Mouse (Mus musculus): ENCODE results near the gene Gm5294.

Gene Gm5294

GRCm38 (mm10) chr5:138848102-138848501, 28.2 kb downstream of the Gm5294 start:
- peak; percentile 89 to 97 for DNase-seq (ENCODE audit: inconsistent age in 2 of 2, low spot score in 1 of 2)

GRCm38 (mm10) chr5:138849682-138850461, 30.0 kb downstream of the Gm5294 start:
- peak in 1 of 2 experiments; percentile 35 for DNase-seq (ENCODE audit: inconsistent age in 2 of 2, low spot score in 1 of 2)

DNA sequence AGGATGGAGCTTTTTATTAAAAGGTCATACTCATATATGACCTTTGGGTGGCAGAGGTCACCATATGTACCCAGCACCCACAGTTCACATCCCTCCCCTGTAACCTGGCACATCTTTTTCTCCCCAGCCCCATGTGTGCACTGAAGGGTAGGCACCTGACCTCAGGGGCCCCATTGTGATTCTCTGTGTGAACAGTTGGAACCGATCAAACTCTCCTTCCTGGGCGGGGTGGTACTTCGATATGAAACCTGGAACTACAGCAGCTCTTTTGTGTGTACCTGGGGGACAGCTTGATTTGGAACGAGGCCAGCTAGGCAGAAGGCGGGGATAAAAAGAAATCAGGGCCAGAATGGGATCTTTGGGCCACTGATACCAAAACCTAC, 30.6 kb downstream of the Gm5294 start:
- no peak for DNase-seq (ENCODE audit: inconsistent age in 2 of 2, low spot score in 1 of 2)

DNA sequence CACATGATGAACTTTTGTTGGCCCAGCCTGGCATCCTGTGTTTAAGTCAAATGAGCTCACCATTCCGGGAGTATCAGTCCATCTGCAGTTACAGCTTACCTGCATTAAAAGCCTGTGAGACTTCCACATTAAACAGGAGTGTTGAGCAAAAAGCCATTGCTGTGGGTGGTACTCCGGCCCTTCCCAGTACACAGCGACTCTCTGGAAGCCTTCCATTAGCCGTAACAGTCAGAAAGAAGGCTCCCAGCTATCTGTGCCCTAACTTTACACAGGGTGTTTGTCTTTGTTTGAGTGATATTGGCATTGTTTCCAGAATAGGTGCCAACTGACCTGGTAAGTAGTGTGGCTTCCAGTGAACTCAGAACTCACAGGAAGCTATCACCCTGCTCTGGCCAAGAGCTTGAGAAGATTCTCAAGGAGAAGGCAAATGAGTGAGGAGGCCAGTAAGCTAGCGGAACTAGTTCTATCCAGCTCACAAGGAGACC, 31.5 kb downstream of the Gm5294 start:
- DNase-seq (ENCODE audit: inconsistent age in 2 of 2, low spot score in 1 of 2): no peak

GRCm38 (mm10) chr5:138852151-138852550, 32.3 kb downstream of the Gm5294 start:
- no peak for DNase-seq (ENCODE audit: inconsistent age in 2 of 2, low spot score in 1 of 2)

- DNase-seq (ENCODE audit: inconsistent age in 2 of 2, low spot score in 1 of 2): no peak
Measured at GRCm38 (mm10) chr5:138853349-138853748, 33.5 kb downstream of the Gm5294 start.

DNA sequence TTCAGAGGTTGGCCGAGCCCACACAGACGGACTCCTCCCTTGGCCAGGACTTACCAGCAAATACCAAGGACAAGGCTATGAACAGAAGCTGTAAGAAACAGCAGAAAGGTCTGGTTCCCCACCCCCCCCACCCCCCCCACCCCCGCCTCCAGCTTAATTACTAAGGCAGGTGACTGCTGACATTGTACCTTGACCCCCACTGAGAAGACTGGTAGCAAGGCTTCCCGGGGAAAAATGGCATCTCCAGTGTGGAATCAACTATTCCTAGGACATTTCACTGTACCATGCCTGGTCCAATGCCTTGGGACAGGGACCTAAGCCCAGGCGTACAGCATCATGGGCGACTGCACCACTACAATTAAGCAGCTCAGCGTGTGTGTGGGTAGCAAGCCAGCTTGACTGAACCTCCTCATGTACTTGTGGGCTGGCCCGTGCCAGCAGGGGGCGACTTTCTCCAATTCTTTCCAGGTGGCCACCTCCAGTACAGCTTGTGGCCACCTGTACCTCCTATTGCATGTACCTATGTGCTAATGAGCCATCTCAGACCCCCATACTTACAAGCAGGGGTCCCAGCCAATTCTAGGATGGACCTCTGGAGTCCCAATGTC, 37.2 kb downstream of the Gm5294 start:
- DNase-seq (ENCODE audit: inconsistent age in 2 of 2, low spot score in 1 of 2): peak; percentile 87 to 93

DNA sequence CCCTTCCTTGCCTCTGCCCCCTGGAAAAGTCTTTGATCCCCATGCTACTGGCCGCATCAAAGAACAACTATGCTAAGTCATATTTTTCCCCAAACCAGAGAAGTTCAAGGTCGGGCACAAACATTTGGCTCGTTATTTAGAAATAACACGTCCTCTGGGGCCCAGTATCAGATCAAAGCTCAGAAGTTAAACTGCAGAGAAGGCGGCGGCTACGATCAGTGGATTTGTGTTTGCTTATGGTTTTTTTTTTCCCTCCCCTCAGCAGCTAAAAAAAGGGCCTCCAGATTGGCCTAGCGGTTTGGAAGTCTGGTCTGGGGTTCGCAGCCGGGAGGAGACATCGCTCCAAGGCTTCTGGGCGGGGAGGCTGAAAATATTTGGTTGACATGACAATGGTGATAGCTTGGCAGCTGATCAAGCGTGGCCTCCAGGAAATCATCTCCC, 38.0 kb downstream of the Gm5294 start:
- peak; percentile 81 to 90 for DNase-seq (ENCODE audit: inconsistent age in 2 of 2, low spot score in 1 of 2)

DNA sequence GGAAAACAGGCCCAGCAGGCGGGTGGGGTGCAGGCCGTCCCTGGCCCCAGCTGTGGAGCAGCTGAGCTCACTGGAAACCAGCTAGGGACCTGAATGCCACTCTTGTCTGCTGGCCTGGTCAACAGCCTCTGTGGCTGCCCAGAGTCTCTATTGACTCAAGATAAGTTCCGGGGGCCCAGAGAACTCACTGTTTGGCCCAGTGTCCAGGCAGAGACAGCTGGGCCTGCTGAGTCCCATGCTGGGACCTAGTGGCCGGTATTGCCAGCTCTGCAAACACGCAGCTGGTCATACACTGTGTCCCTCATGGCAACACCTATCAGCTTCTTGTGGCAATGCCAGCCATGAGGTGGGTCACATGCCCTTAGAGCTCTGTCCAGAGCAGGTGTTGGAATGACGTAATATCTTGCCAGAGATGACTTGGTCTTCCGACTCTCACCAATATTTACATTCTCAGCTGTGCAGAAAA, 43.8 kb downstream of the Gm5294 start:
- no peak for DNase-seq (ENCODE audit: inconsistent age in 2 of 2, low spot score in 1 of 2)

DNA sequence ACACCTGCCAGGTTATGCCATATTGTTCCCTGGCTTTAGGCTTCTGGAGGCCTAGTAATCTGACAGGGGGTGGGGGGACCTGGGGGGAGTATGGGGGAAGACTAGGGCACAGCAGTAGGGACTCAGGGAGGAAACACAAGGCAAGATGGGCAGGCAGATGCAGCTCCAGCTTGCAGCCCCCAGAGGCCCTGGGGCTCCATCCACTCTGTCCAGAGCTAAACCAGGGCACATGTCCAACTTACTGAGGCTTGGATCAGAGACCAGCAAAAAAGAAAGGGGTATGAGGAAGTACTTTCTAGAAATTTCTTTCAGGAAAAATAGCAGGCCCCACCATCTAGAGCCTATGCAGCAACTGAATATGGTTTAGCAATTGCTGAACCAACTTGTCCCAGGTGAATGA, 44.3 kb downstream of the Gm5294 start:
- DNase-seq (ENCODE audit: inconsistent age in 2 of 2, low spot score in 1 of 2): no peak

GRCm38 (mm10) chr5:138864880-138865279, 45.0 kb downstream of the Gm5294 start:
- no peak for DNase-seq (ENCODE audit: inconsistent age in 2 of 2, low spot score in 1 of 2)

DNA sequence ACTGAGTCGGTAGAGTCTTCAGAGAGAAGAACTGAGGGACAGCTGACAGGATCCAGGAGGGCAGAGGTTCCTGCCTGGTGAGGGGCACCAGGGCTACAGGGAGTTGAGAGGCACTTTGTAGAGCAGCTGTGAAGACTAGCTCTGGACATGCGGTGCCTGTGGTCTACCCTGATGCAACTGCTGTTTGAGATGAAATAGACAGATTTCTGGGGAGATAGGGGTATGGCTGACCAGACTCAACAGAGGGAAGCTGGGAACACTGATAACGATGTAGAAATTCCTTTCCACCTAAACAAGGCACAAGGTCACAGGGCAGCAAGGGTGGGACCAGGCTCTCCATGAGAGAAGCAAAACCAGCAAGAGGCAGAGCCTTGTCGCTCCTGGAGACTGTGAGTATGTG, 45.8 kb downstream of the Gm5294 start:
- no peak for DNase-seq (ENCODE audit: inconsistent age in 2 of 2, low spot score in 1 of 2)
